35 mouse cellular contexts compared by ENCODE assay signal in genomic region chr17:56071126-56071525, GRCm38 (mm10). TPM values are rescaled to one million over a fixed set of nuclear protein-coding genes. Genes with fewer than 3 reads are reported as not detected.
"Had no signal": no experiment of that assay in that cellular context is flagged by ENCODE, and none has a peak within 500 bp of the region (broad histone marks: within the 10 kb centered on the region; RNA-seq: fewer than 3 reads in every experiment).

No protein-coding gene starts in this region.

- H3K9me3 ChIP-seq: heart, embryonic 13.5 days; heart, embryonic 15.5 days; hindbrain, embryonic 10.5 days; hindbrain, embryonic 12.5 days; hindbrain, embryonic 13.5 days; hindbrain, embryonic 15.5 days; intestine, embryonic 15.5 days; kidney, embryonic 15.5 days had no signal

- H3K27ac ChIP-seq: heart, embryonic 13.5 days; heart, embryonic 15.5 days; hindbrain, embryonic 10.5 days; hindbrain, embryonic 12.5 days; hindbrain, embryonic 13.5 days; hindbrain, embryonic 14.5 days; hindbrain, embryonic 15.5 days; hindbrain, postnatal 0 days; intestine, embryonic 15.5 days; kidney, embryonic 15.5 days; kidney, postnatal 0 days; layer of hippocampus, adult 2 months; left cerebral cortex, adult 2 months had no signal

- DNase-seq: heart, postnatal 10 days; heart, postnatal 14 days; heart, postnatal 36 days; heart, postnatal 4 days; kidney, adult 11 months; kidney, adult 18-20 months; kidney, adult 2 months; kidney, adult 8-10 months; kidney, adult 9 months; kidney, postnatal 10 days; kidney, postnatal 14 days; kidney, postnatal 25 days; kidney, postnatal 36 days; kidney, postnatal 4 days; layer of hippocampus, adult 9-11 months; layer of hippocampus, postnatal 36 days had no signal

- H3K27me3 ChIP-seq: heart, embryonic 12.5 days; heart, embryonic 13.5 days; heart, embryonic 15.5 days; hindbrain, embryonic 12.5 days; hindbrain, embryonic 13.5 days; hindbrain, embryonic 15.5 days; intestine, embryonic 15.5 days; kidney, embryonic 15.5 days had no signal

- H3K9ac ChIP-seq: heart, embryonic 12.5 days; heart, embryonic 13.5 days; heart, embryonic 15.5 days; hindbrain, embryonic 12.5 days; hindbrain, embryonic 13.5 days; hindbrain, embryonic 14.5 days; hindbrain, embryonic 15.5 days; intestine, embryonic 15.5 days; kidney, embryonic 15.5 days had no signal

- H3K4me3 ChIP-seq: heart, embryonic 12.5 days; heart, embryonic 13.5 days; heart, embryonic 15.5 days; hindbrain, embryonic 10.5 days; hindbrain, embryonic 12.5 days; hindbrain, embryonic 13.5 days; hindbrain, embryonic 15.5 days; intestine, embryonic 15.5 days; kidney, embryonic 15.5 days; layer of hippocampus, adult 2 months; left cerebral cortex, adult 2 months had no signal

- H3K4me2 ChIP-seq: heart, embryonic 12.5 days; heart, embryonic 13.5 days; heart, embryonic 15.5 days; hindbrain, embryonic 12.5 days; hindbrain, embryonic 13.5 days; hindbrain, embryonic 14.5 days; hindbrain, embryonic 15.5 days; intestine, embryonic 15.5 days; kidney, embryonic 15.5 days had no signal

- ATAC-seq: hindbrain, embryonic 16.5 days; hindbrain, postnatal 0 days; inflammation-experienced regulatory T-cells, adult 6 months; intestine, embryonic 15.5 days; intestine, embryonic 16.5 days; intestine, postnatal 0 days had no signal

RNA-seq across cellular contexts. Expression of gene Plin4, which starts 38.5 kb away (rescaled TPM):
- total RNA-seq: hematopoietic stem cell, adult 5-6 weeks had no signal
